Mouse (Mus musculus) thymus, postnatal 36 days (tissue): ENCODE results near the gene Ptpre.
"Not testable (repeated sequence)": the region's sequence is repeated elsewhere in the genome, so short reads cannot be mapped to it uniquely, and the experiment has no call there.

Experiments
- DNase-seq, 2 experiments: peaks; one replicate each; pipeline ENCODE4 v3.0.0; 2022; ENCODE audit warnings: mixed read lengths in 2 of 2

The Ptpre gene

GRCm38 (mm10) chr7:135605804-135606072, 68.5 kb downstream of the Ptpre start:
- DNase-seq: no peak

- no peak for DNase-seq
Measured at GRCm38 (mm10) chr7:135608208-135608607, 70.9 kb downstream of the Ptpre start.

- no peak for DNase-seq
Measured at GRCm38 (mm10) chr7:135609028-135609427, 71.7 kb downstream of the Ptpre start.

GRCm38 (mm10) chr7:135609655-135610054, 72.4 kb downstream of the Ptpre start:
- no peak for DNase-seq

GRCm38 (mm10) chr7:135612276-135612675, 75.0 kb downstream of the Ptpre start:
- DNase-seq: no peak

GRCm38 (mm10) chr7:135612801-135613200, 75.5 kb downstream of the Ptpre start:
- no peak for DNase-seq

GRCm38 (mm10) chr7:135613380-135613779, 76.1 kb downstream of the Ptpre start:
- no peak for DNase-seq

GRCm38 (mm10) chr7:135614892-135615291, 77.6 kb downstream of the Ptpre start:
- no peak for DNase-seq

- not testable (repeated sequence) for DNase-seq
Measured at GRCm38 (mm10) chr7:135616479-135616878, 79.2 kb downstream of the Ptpre start.

GRCm38 (mm10) chr7:135617776-135618175, 80.5 kb downstream of the Ptpre start:
- DNase-seq: no peak

GRCm38 (mm10) chr7:135621649-135622048, 84.4 kb downstream of the Ptpre start:
- no peak for DNase-seq

- no peak for DNase-seq
Measured at GRCm38 (mm10) chr7:135622241-135622640, 85.0 kb downstream of the Ptpre start.

GRCm38 (mm10) chr7:135624854-135625253, 87.6 kb downstream of the Ptpre start:
- no peak for DNase-seq

GRCm38 (mm10) chr7:135628363-135628762, 91.1 kb downstream of the Ptpre start:
- no peak for DNase-seq

GRCm38 (mm10) chr7:135629019-135629418, 91.7 kb downstream of the Ptpre start:
- DNase-seq: no peak

- peak; percentile 62 to 72 for DNase-seq
Measured at GRCm38 (mm10) chr7:135631776-135632552, 94.7 kb downstream of the Ptpre start.

- no peak for DNase-seq
Measured at GRCm38 (mm10) chr7:135632716-135633258, 95.5 kb downstream of the Ptpre start.

- DNase-seq: no peak
Measured at GRCm38 (mm10) chr7:135634851-135635624, 97.8 kb downstream of the Ptpre start.

GRCm38 (mm10) chr7:135637406-135637980, 100.2 kb downstream of the Ptpre start:
- DNase-seq: peak; percentile 63 to 76

- DNase-seq: no peak
Measured at GRCm38 (mm10) chr7:135639361-135639760, 102.1 kb downstream of the Ptpre start.

GRCm38 (mm10) chr7:135641698-135642507, 104.6 kb downstream of the Ptpre start:
- DNase-seq: no peak

- no peak for DNase-seq
Measured at GRCm38 (mm10) chr7:135644452-135644851, 107.2 kb downstream of the Ptpre start.

- DNase-seq: peak; percentile 53 to 56
Measured at GRCm38 (mm10) chr7:135646976-135647375, 109.7 kb downstream of the Ptpre start.
